Mouse (Mus musculus): ENCODE data around the gene Abcg5. TPM values are rescaled to one million over a fixed set of nuclear protein-coding genes. Genes with fewer than 3 reads are reported as not detected.

Abcg5 gene
- polyA plus RNA-seq (2012; rRNA removed), result 0.10 and 0.17 TPM in 2 replicates

DNA sequence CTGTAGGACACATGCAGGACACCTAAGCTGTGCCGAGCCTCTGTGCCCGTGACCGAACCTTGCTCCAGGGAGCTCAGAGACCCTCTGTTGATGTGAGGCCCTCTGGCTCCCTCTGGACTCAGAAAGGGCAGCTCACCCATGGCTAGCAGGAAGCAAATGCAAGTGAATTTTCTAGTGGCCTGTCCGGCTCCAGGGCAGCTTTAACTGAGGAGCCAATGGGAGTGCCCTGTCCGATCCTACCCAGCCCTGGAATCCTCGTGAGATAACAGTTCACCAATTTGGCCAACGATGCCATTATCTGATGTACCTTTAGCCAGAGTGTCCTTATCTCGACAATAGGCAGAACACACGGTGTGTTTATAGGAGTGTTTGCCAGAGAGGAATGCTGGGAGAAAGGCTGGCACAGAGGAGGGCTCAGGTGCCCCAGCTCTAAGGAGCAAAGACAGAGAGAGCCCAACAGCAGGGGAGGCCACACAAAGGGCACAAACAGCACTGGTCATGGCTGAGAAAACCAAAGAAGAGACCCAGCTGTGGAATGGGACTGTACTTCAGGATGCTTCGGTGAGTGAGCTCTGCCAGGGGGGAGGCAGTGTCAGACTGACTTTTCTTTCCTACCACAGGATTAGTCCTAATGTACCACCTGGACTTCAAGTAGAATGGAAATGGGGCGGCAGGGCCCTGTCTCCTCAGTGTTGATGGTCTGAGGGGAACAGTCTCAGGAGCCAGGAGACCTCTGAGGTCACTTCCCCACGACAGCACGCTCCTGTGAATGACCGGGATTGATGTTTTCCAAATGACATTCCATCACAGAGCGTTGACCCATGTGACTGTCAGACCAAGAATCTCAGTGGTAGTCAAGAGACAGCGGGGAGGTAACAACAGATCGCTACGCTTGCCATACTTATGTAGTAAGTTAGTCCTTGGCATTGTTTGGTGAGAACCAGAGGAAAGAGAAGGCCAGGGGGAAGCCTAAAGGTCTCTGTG is at the start of gene Abcg5:
Gene Abcg5 (minus strand): TSS at position 278 of the 984 bp plus-strand sequence.
- 71% methylated on average over 18 of the region's 18 CpGs for WGBS
- H3K4me3 ChIP-seq (replicated peaks; ENCODE audit: insufficient read depth, low read depth, low read length), result no peak within 1 kb of the TSS
- H3K27ac ChIP-seq (ENCODE audit: insufficient read depth, low read length), result no peak within 1 kb of the TSS
- no peak for DNase-seq
- H3K4me1 ChIP-seq (ENCODE audit: control insufficient read depth, insufficient read depth, low read length), result no peaks in the 10 kb centered on the region
- TF ChIP-seq CTCF (IDR thresholded peaks at IDR 0.05; ENCODE audit: borderline replicate concordance, insufficient read depth, low read depth, low read length) (no peak), POLR2A (IDR thresholded peaks at IDR 0.05; ENCODE audit: borderline replicate concordance, insufficient read depth, low read length) (no peak)
- H3K27me3 ChIP-seq (ENCODE audit: control insufficient read depth, insufficient read depth, low read length), result no peaks in the 10 kb centered on the region

DNA sequence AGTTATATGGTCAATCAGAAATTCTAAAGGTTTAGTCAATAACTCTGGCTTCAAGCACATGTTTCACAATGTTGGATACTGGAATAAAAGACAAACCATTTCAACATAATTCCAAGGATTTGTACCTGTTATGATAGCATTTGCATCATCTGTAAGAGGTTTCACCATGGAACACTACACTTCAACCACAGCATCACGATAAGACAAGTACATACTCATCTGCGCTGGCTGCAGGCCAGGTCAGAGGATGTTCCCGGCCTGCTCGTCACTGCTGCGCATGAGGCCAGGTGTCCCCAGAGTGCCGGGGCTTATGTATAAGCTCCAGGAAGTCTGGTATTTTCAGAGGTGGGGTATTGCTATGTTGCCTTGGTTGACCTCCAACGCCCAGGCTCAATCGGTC is 49.8 kb upstream of the Abcg5 start:
- Histone ChIP-seq H3K27me3 (ENCODE audit: control insufficient read depth, insufficient read depth, low read length) (no peaks in the 10 kb centered on the region), H3K4me3 (replicated peaks; ENCODE audit: insufficient read depth, low read depth, low read length) (no peak overlapping the region), H3K27ac (ENCODE audit: insufficient read depth, low read length) (no peak overlapping the region), H3K4me1 (ENCODE audit: control insufficient read depth, insufficient read depth, low read length) (no peaks in the 10 kb centered on the region)
- WGBS, result 83% methylated on average over 8 of the region's 8 CpGs
- TF ChIP-seq CTCF (IDR thresholded peaks at IDR 0.05; ENCODE audit: borderline replicate concordance, insufficient read depth, low read depth, low read length), result no peak
- TF ChIP-seq POLR2A (IDR thresholded peaks at IDR 0.05; ENCODE audit: borderline replicate concordance, insufficient read depth, low read length), result no peak
- no peak for DNase-seq

GRCm38 (mm10) chr17:84731361-84731760 is 48.5 kb upstream of the Abcg5 start:
- no peak for DNase-seq
- Histone ChIP-seq H3K4me1 (ENCODE audit: control insufficient read depth, insufficient read depth, low read length) (no peaks in the 10 kb centered on the region), H3K4me3 (replicated peaks; ENCODE audit: insufficient read depth, low read depth, low read length) (no peak overlapping the region), H3K27ac (ENCODE audit: insufficient read depth, low read length) (no peak overlapping the region), H3K27me3 (ENCODE audit: control insufficient read depth, insufficient read depth, low read length) (no peaks in the 10 kb centered on the region)
- WGBS, result 92% methylated on average over 12 of the region's 12 CpGs
- no peak for TF ChIP-seq POLR2A (IDR thresholded peaks at IDR 0.05; ENCODE audit: borderline replicate concordance, insufficient read depth, low read length)
- no peak for TF ChIP-seq CTCF (IDR thresholded peaks at IDR 0.05; ENCODE audit: borderline replicate concordance, insufficient read depth, low read depth, low read length)

GRCm38 (mm10) chr17:84729140-84729539 is 46.3 kb upstream of the Abcg5 start:
- Histone ChIP-seq H3K27ac (ENCODE audit: insufficient read depth, low read length) (no peak overlapping the region), H3K27me3 (ENCODE audit: control insufficient read depth, insufficient read depth, low read length) (no peaks in the 10 kb centered on the region), H3K4me1 (ENCODE audit: control insufficient read depth, insufficient read depth, low read length) (no peaks in the 10 kb centered on the region), H3K4me3 (replicated peaks; ENCODE audit: insufficient read depth, low read depth, low read length) (no peak overlapping the region)
- TF ChIP-seq CTCF (IDR thresholded peaks at IDR 0.05; ENCODE audit: borderline replicate concordance, insufficient read depth, low read depth, low read length) (no peak), POLR2A (IDR thresholded peaks at IDR 0.05; ENCODE audit: borderline replicate concordance, insufficient read depth, low read length) (no peak)
- no peak for DNase-seq
- 97% methylated on average over 5 of the region's 5 CpGs for WGBS

DNA sequence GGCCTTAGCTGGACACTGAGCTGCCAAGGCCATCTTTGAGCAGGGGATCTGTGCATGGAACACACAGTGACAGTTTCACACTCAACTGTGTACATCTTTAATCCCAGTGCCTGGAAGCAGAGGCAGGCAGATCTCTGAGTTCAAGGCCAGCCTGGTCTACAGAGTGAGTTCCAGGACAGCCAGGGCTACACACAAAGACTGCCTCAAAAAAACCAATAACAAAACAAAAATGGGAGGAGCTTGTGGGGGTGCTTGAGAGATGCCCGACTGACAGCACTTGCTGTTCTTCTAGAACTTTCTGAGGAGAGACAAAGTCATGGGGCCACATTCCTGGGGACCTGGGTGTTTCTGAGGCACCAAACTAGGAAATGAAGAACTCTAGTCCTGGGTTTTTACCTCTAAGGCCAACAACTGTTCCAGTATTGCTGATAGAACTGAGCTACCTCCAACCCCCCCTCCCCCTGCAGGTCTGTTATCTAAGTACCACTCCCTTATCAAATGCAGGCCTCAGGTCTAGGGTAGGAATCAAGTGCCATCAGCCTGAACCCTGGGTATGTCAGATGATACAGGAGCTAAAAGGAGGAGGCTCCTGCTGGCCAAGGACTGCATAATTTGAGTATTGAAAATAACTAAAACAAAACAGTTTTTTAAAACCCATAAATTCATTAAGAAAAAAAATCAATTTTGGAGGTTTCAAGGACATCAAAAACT is 45.5 kb upstream of the Abcg5 start:
- H3K27me3 ChIP-seq (ENCODE audit: control insufficient read depth, insufficient read depth, low read length), result no peaks in the 10 kb centered on the region
- no peak for DNase-seq
- H3K27ac ChIP-seq (ENCODE audit: insufficient read depth, low read length), result no peak overlapping the region
- TF ChIP-seq POLR2A (IDR thresholded peaks at IDR 0.05; ENCODE audit: borderline replicate concordance, insufficient read depth, low read length) (no peak), CTCF (IDR thresholded peaks at IDR 0.05; ENCODE audit: borderline replicate concordance, insufficient read depth, low read depth, low read length) (no peak)
- H3K4me1 ChIP-seq (ENCODE audit: control insufficient read depth, insufficient read depth, low read length), result no peaks in the 10 kb centered on the region
- no peak overlapping the region for H3K4me3 ChIP-seq (replicated peaks; ENCODE audit: insufficient read depth, low read depth, low read length)
- WGBS, result 73% methylated on average over 1 of the region's 1 CpGs

DNA sequence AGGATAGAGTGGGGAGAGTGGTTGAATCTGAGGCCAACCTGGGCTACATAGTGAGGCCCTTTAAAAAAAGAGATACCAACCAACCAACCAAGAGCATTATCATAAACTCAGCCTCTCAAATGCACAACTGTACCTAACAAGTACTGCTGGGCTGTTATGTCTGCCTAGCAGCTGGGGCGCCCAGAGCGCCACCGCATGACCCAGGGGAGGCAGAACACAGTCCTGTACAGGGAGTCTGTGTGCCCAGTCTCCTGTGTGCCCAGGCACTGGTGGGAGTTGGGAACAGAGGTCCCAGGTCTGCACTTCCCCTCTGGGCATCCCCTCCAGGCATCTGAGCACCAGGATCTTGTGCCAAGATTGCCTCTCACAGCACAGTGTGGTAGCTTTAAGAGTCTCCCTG is 42.4 kb upstream of the Abcg5 start:
- no peaks in the 10 kb centered on the region for H3K4me1 ChIP-seq (ENCODE audit: control insufficient read depth, insufficient read depth, low read length)
- H3K27me3 ChIP-seq (ENCODE audit: control insufficient read depth, insufficient read depth, low read length), result no peaks in the 10 kb centered on the region
- TF ChIP-seq POLR2A (IDR thresholded peaks at IDR 0.05; ENCODE audit: borderline replicate concordance, insufficient read depth, low read length) (no peak), CTCF (IDR thresholded peaks at IDR 0.05; ENCODE audit: borderline replicate concordance, insufficient read depth, low read depth, low read length) (no peak)
- H3K27ac ChIP-seq (ENCODE audit: insufficient read depth, low read length), result no peak overlapping the region
- WGBS, result 97% methylated on average over 3 of the region's 3 CpGs
- DNase-seq, result no peak
- no peak overlapping the region for H3K4me3 ChIP-seq (replicated peaks; ENCODE audit: insufficient read depth, low read depth, low read length)

GRCm38 (mm10) chr17:84724028-84724427 is 41.2 kb upstream of the Abcg5 start:
- no peaks in the 10 kb centered on the region for H3K27me3 ChIP-seq (ENCODE audit: control insufficient read depth, insufficient read depth, low read length)
- no peak overlapping the region for H3K4me3 ChIP-seq (replicated peaks; ENCODE audit: insufficient read depth, low read depth, low read length)
- WGBS, result 26% methylated on average over 9 of the region's 9 CpGs
- no peaks in the 10 kb centered on the region for H3K4me1 ChIP-seq (ENCODE audit: control insufficient read depth, insufficient read depth, low read length)
- DNase-seq, result no peak
- H3K27ac ChIP-seq (ENCODE audit: insufficient read depth, low read length), result no peak overlapping the region
- TF ChIP-seq CTCF (IDR thresholded peaks at IDR 0.05; ENCODE audit: borderline replicate concordance, insufficient read depth, low read depth, low read length) (no peak), POLR2A (IDR thresholded peaks at IDR 0.05; ENCODE audit: borderline replicate concordance, insufficient read depth, low read length) (no peak)

All from cerebellum, adult 2 months (tissue).